Mouse (Mus musculus): ENCODE measurements around the gene Baiap2. TPM values are rescaled to one million over a fixed set of nuclear protein-coding genes. Genes with fewer than 3 reads are reported as not detected.

Gene Baiap2
- 27.7 TPM for total RNA-seq (2023)

GRCm38 (mm10) chr11:119942727-119943427 lies at the start of gene Baiap2:
Baiap2 (plus strand) TSS chr11:119942763.

GRCm38 (mm10) chr11:119913291-119913934 lies 29.1 kb upstream of the Baiap2 start, which contains the start of gene Chmp6:
Chmp6 (plus strand) TSS chr11:119913441.

GRCm38 (mm10) chr11:120046553-120047191 lies 104.1 kb downstream of the Baiap2 start, which contains the start of gene Aatk:
Aatk (minus strand) TSS chr11:120047167.

Other genes starting within 250 kb of the Baiap2 start
- 32.9 TPM for gene Chmp6, start 29.3 kb upstream of the Baiap2 start, total RNA-seq (2023)
- 0.28 TPM for gene Aatk, start 104.4 kb downstream of the Baiap2 start, total RNA-seq (2023)
- gene Cep131, start 144.1 kb downstream of the Baiap2 start, total RNA-seq (2023), result 13.3 TPM
- 18.3 TPM for gene Tepsin, start 156.0 kb downstream of the Baiap2 start, total RNA-seq (2023)
- 36.4 TPM for gene Ndufaf8, start 156.2 kb downstream of the Baiap2 start, total RNA-seq (2023)
- 106 TPM for gene Slc38a10, start 208.6 kb downstream of the Baiap2 start, total RNA-seq (2023)

Data from CD8-positive naive resting alpha-beta T cell, adult 57 days (primary cell).